Mouse (Mus musculus) hindlimb bud, embryonic 11.5 days (tissue): ENCODE measurements around the gene Zfp536.

ENCODE experiments used
- DNase-seq: peaks from one replicate; pipeline ENCODE4 v3.0.0-alpha.2; 2012; ENCODE audit warnings: low read depth, low spot score; ENCODE audit errors: extremely low spot score

Zfp536 gene

DNA sequence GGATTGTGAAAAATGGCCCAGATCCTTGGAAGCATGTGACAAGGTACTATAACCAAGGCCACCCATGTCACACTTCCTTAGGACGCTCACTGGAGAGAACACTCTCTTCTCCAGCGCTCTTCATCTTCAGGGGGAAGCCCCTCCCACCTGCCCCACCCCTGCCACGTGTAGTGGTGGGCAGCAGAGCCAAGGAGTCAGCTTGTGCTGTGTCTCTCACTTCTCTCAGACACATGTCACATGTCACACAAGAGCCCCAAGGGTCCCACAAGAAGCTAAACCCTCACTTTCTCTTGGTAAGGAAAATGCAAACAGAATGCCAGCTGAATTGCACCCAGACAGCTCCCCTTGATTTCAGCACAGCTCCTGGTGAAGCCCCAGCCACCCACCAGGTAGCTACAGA is 213.6 kb downstream of the Zfp536 start:
- no peak for DNase-seq

DNA sequence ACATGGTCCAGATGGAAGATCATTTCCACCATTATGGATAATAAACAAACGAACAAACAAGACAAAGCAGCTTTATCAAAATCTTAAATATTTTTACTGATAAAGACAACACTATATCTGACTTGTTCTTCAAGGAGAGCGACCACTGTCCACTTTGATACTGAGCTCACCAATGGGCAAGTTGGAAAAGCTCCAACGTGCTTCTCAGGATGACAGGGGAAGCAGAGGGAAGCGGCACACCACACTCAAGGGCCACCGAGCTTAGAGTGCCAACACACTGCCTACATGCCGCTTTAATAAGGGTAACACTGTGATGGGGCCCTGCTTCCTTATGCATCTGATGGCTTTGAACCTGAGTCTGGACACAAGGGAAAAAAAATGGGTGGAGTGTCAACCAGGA is 214.1 kb downstream of the Zfp536 start:
- DNase-seq, result no peak

DNA sequence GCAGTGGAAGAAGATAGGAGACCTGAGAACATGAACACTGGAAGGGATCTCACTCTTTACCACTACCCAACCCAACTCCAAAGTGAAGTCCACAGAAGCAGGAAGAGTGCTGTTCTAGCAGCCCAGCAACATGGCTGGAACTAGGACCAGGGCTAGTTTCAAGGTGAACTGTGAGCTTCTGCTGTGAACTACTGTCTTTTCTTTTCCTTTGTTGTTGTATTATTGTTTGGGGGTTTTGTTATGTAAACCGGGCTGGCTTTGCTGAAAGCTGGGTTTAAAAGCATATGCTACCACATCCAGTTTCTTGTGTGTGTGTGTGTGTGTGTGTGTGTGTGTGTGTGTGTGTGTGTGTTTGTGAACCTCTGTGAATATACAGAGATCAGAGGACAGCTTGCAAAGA is 216.6 kb downstream of the Zfp536 start:
- no peak for DNase-seq

DNA sequence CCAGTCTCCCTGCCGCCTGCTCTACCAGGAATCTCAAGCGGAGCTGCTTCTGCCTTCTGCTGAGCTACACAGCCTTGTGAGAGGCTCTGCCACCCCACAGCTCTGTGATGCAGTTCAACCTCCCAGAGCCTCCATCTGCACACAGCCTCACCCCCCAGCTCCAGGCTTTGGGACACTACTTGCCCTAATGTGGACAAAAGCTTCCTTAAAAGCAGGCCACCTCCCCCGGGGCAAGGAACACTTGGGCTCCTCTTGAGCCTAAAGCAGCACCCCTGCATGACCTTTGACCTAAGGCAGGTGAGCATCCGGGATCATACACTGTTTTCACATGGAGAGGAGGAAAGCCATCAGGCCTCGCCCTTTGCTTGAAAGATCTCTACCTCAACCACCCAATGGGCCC is 219.0 kb downstream of the Zfp536 start:
- no peak for DNase-seq

DNA sequence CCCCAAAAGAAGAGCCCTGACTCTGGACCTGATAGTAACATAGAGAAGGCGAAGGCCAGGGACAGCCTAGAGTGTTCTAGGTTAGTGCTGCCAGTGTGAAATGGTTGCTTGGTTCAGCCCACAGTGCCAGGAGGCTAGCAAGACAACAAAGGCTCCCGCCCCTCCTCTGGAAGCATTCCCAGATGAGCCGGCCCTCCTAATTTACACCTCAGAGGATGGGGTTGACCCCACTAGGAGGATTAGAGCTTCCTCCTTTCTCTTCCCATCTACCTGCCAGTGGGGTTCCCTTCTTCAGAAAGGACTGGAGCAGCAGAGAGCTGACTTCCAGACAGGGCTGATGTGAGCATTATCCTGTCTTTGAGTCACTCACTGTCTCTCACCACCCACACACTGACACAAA is 219.8 kb downstream of the Zfp536 start:
- no peak for DNase-seq

DNA sequence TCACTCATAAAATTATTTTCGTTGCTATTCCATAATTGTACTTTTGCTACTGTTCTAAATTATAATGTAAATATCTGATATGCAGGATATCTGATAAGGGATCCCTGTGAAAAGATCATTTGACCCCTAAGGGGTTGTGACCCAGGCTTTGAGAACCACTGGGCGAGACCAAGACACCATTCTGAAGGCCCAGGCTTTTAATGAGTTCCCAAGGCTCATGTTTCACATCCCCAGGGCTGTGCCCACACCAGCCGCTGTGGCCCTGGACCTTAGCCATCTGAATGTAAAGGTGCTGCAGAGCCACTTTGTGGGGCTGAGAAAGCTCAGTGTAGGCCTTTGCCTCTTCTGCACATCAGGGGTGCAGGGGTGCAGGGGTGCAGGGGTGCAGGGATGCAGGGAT is 221.1 kb downstream of the Zfp536 start:
- no peak for DNase-seq

DNA sequence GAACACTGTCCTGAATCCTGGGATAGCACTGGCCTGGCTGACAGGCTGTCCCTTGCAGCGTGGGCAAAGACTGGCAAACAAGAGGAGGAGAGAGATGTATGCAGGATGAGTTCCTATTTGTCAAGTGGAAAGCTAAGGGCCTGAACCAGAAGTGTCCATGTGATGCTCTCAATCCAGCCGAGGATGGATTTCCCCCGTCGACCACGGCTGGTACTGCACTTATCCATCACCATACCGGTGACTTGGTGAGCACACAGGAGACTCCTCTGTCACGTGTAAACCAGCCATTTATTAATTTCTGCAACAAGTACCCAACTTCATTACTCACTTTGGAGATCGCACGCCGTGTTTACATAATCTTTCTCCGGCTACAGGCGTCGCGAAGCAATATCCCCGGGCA is 224.6 kb downstream of the Zfp536 start:
- DNase-seq, result no peak

DNA sequence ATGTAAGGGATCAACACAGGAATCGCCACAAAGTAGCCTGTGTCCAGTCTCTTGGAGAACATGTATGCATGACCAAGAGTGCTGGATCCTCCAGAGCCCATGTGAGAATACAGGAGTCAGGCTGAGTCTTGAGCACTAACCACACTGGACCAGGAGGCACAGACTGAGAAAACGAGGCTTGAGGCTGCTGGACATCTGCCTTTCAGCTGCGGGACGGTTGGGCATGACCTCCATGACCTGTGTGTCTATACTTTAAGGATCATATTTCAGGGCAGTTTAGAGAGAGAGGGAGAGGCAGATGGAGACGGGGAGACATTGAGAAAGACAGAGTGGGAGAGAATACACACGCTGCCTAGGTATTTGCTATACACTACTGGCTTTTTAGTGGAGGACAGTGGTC is 229.4 kb downstream of the Zfp536 start:
- no peak for DNase-seq

DNA sequence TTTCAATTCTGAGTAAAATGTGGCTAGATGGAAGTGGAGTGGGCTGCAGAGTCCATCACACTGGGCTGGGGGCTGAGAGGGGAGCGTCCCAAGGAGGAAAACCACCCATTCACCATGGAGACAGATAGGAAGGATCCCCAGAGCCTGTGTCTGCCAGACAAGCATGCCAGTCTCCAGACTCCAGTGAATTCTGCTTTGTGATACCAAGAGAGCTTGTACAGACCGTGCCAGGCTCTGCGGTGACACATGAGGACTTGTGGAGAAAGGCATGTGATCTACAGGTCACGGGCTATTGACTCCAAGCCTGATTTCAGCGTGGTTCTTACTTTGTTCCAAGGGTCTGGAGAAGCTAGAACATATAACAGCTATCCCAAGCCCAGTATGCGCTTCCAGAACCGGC is 230.5 kb downstream of the Zfp536 start:
- no peak for DNase-seq

DNA sequence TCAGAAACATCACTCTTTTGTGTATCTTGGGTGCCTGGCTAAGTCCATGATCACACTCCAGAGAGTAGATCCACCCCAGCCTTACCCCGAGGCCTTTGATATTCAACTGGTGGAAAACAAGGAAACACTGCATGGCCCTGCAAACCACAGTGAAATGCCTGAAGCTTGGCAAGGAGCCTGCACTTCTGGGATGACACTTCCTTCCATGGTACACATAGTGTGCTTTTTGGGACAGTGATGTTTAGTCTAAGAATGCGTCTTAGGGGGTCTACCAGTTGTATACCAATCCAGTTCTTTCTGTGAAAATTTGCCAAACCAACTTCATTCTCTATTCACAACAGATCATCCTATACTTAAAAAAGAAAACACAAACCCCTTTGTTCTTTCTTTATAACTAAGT is 242.3 kb downstream of the Zfp536 start:
- no peak for DNase-seq

DNA sequence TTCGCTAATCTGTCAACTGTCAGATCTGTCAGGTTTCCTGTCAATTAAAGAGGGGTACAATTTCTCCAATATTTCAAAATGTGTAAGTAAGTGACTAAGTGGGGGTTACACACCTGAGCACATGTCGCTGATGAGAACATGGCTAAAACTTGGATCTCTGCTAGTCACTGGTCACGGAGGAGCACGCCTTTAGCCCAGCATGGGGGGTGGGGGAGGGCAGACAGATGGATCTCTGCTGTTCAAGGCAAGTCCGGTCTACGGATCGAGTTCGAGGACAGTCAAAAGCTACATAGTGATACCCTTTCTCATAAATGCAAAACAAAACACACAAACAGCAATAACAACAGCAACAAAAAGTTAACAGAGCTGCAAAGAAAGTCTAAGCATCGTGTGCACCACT is 245.1 kb downstream of the Zfp536 start:
- no peak for DNase-seq

DNA sequence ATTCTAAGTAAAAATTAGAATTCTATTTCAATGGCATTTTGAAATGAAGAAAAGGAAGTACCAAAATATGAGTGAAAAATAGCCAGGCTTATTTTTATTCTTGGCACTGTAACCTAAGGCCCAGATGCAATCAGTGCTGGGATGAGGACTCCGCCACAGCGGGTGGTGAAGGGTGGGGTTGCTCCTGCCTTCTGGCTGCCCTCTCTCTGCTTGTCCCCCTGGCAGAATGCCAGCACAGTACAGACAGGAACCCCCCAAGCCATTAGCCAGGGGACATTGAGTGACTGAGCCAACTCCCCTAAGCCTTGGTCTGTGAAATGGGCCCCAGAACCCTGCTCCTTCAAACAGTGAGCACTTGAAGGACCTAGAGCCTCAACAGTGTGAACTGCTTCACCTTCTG is 245.6 kb downstream of the Zfp536 start:
- no peak for DNase-seq

DNA sequence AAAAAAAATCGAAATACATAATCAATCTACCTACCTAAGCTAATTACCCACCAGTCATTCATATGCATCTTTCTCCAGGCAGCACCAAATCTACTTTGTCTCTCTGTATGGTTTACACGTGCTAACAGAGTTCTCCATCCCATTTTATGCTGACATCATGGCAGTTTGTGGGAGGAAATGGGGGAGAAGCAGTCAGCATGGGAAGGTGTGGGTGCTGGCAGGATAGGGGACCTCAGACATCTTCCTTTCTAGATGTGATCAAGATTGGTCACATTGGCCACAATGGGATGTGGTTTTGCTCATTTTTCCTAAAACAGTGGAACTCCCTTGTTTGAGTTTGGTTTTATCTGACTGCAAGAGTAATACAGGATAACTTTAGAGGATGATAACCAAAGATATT is 252.0 kb downstream of the Zfp536 start:
- no peak for DNase-seq

DNA sequence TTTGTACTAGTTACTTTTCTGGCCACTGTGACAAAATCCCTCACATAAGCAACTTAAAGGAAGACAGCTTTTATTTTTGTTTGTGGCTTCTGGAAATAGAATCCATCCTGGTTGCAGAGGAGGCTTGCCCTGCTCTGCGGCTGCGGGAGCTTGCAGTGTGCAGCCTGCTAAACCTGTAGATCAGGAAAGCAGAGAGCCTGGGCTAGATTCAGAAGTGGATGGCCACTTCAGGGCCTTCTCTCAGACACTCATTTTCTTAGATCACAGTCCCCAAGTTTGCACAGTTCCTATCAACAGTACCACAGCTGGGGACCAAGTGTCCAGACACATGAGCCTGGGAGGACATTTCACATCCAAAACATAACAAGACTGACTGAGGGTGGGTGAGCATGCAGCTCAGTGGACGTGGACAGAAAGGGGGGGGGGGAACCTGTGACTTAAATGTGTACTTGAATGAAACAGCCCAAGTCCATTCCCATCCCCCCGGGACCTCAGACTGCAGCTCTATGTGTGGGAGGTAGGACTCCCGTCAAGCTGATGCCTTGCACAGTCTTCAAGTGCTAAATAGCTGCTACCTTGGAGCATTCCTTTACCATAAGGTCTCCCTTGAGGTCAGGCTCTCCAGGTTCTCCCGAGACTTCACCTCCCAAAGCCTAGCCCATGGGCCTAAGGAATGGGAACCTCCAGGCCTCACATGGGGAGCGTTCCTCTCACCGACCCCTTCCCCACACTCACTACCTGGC is 262.3 kb downstream of the Zfp536 start:
- no peak for DNase-seq

DNA sequence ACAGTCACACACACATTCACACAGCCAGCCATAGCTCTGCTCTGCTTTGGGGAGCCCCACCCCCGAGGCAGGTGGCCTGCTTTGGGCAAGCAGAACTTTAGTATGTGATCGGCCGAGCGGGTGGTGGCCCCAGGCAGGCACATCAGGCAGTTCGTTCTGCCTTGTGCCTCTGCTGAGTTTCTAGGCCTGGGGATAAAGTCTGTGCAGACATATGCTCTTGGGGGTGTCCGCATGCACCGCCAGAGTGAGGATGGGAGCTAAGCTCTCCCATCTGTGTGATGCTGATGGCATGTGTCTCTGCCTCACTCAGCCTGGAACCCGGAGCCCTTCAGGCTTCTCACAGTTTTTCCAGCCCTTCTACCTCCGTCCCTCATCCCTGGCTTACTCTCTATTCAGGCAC is 263.7 kb downstream of the Zfp536 start:
- no peak for DNase-seq

DNA sequence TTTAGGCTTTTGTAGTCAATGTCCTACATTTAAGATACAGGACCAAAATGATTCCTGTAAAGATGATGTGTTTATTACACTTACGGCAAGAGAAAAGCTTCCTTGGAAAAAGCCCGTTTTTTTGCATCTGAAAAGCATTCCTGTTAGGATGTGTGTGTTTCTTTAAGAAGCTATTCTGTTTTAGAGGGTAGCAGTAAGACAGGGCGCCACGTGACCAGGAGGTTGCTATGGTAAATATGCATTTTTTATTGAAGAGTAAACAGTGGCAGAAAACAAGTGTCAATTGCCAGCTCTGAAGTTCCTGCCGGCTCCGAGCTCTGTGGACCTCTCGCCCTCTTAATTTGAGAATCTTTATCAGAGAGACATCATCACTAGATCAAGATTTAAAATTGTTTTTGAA is 267.9 kb downstream of the Zfp536 start:
- no peak for DNase-seq

DNA sequence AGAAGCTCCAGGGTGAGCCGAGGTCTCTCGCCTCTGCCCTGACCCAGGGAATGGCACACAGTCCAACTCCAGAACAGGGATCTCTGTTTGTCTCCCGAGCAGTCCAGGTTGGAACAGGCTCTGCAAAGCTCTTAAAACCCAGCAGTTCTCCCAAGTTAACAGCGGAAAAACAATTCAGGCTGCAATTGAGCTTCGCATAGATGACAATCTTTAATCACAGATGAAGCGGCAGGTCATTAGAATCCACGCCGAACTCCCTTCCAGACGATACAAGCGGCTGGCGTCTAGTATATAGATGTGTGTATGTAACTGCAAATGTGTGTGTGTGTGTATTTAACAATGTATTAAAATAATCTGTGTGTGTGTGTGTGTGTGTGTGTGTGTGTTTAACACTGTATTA is 268.3 kb downstream of the Zfp536 start:
- DNase-seq, result no peak

DNA sequence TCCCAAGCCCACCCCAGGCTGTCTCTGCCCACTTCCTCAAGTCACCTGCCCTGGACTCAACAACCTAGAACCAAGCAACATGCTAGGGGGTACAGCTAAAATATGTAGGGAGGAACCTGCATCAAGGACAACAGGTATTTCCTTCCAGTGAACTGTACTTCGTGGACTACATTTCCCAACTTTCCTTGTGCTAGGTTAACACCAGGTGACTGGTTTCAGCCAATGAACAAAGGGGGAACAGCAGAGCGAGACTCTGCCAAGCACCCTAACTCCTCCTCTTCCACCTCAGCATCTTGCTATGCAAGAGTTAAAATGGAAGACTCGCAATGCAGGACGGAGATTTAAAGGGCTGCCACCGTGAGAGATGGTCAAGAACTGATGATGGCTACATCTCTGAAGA is 274.6 kb downstream of the Zfp536 start:
- DNase-seq, result no peak

DNA sequence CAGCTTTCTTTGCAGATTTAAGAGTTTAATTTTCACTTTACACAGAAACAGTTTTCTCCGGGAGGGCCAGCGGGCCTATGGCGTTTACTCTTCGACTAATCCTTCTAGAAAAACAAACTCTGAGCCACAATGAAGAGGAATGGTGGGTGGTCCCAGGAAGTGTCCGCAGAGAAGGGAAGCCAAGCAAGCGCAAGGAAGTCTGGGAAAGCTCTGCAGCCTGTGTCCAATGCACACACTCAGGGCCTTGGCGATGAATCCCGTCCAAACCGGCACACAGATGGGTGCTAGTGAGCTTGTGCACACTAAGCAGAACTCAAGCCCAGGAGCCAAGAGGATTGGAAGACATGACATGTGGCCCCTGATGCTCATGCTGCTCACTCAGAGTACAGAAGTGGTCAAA is 276.9 kb downstream of the Zfp536 start:
- DNase-seq, result no peak

DNA sequence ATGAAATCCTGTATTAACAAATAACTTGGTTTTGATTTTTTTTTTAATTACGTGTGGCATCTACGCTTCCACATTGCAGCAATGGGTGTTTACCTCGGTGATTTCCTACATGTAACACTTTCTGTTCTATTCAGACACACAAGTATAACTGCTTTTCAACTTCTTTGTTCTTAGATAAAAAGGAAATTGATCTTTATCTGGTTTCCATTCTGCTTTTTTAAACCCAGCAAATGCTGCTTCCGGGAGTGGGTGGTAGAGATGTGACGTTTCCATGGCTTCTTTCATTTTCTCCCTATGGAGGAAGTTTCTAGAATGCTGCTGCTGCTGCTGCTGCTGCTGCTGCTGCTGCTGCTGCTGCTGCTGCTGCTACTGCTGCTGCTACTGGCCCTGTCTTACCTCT is 283.1 kb downstream of the Zfp536 start:
- no peak for DNase-seq

DNA sequence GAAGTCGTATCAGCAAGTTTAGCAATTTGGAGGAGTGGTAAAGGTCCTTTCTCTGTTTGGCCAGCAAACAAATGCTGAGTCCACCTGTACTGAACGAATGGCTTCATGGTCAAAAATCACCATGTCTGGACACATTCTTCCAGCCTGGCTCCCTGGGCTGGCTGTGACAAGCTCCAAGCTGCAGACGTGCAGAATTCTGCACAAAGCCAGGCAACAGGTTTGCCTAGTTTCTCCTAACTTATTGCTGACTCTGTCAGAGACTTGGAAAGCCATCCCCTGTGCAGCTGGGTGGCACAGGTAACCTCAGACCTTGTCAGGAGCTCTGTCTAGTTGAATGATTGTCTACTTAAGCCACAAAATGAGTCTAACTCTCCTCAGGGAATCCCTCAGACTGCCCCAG is 288.5 kb downstream of the Zfp536 start:
- DNase-seq, result no peak

DNA sequence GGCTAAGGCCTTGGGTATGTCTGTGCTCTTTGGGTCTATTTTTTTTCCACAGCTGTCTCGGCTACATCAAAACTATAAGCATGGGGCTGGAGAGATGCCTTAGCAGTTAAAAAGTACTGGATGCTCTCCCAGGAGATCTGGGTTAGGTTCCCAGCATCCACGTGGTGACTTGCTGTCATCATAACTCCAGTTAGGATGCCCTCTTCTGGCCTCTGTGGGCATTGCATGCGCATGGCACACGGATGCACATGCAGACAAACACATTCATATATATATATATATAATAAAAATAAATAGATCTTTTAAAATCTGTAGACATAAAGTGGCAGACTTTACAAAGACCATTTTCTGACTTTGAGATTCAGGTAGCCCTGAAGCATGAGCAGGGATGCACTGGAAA is 290.9 kb downstream of the Zfp536 start:
- no peak for DNase-seq

DNA sequence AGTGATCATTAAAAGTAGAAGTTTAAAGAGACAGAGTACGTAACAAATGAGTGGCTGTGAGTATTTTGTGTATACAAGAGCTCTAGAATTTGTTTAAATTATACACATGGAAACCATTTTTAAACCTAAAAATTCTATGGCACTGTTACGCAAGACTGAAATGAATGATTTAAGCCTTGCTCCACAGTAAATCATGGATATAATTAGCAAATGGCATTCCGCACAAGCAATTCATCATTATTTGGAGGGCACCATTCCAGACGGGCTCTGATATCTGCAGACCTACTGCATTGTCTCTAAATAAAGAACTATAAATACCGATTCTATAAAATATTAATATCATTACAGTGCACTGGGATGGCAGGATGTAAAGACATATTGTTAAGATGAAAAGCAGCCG is 292.3 kb downstream of the Zfp536 start:
- no peak for DNase-seq

DNA sequence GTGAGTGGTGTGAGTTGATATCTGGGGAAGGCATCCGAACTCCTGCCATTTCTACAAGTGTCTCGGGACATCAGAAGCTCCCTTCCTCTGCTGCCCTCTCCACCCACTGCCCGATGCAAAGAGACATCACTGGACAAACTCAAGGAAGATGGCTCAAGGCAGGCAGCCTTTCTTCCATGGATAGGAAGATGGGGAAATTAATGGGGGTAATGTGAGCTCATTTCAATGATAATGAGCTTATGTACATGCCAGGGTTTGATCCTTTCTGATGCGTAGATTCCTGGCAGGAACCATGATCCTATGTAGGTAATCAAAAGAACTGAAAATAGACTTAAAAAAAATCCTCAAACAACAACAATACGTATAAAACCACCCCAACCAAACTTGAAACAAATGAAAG is 296.1 kb downstream of the Zfp536 start:
- no peak for DNase-seq
